Mouse (Mus musculus): Measurements from ENCODE around the gene Nyap2. TPM values are rescaled to one million over a fixed set of nuclear protein-coding genes. Genes with fewer than 3 reads are reported as not detected.
A peak's percentile ranks its signal among the peaks of the same experiment; 100 is the strongest.

Nyap2 gene
- polyA plus RNA-seq (2016; fragmentation: Nextera tagmentation; extraction: Ambion mirVana), result 11.2 and 13.4 TPM in 2 replicates

DNA sequence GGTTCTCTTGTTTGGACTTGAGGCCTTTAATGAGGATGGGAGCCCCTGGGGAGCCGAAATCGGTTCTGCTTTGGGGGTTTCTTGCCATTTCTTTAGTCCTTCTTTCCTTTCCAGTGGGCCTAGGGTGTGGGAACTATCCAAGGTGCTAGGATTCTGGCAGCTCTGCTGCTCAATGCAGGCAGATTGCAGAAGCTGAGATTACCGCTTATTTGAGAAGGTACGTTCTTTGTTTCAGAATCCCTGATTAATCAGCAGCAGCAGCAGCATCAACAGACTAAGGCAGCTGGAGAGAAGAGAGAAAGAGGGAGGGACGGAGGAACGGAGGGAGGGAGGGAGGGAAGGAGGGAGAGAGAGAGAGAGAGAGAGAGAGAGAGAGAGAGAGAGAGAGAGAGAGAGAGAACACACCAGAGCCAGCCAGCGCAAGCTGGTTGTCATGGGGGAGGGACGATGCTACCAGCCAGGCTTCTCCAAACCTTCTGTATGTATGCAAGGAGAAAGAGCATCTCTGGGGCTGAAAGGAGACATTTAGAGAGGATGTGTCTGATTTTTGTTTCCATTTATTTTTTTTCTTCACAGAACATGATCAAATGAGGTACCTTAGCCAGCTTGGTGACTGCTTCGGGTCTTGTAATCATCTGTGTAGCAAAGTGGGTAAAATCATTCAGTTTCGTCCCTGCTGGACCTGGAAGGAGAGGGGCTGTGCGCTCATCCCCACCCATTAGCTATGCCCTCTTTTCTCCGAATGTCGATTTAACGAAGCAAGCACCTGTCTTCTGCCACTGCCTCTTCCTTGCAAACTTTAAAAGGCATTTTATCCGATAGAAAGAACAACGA is at the start of gene Nyap2:
Nyap2 (plus strand) TSS at position 120 of the 834 bp plus-strand sequence.
- Histone ChIP-seq H3K27ac (peak within 1 kb of the TSS; percentile 75; the same call in 1 of the 2 replicates), H3K4me2 (replicated peaks) (peak within 1 kb of the TSS; percentile 52), H3K4me1 (peaks cover 2% of the 10 kb centered on the region; the same call in 1 of the 2 replicates), H3K36me3 (no peaks in the 10 kb centered on the region), H3K9me3 (no peaks in the 10 kb centered on the region), H3K27me3 (replicated peaks) (no peaks in the 10 kb centered on the region), H3K4me3 (peak within 1 kb of the TSS; percentile 18), H3K9ac (peak within 1 kb of the TSS; percentile 48; the same call in 1 of the 2 replicates)
- peak; percentile 80 for ATAC-seq (ENCODE audit: low FRiP score, low read depth)
- WGBS, result 30% methylated on average over 16 of the region's 16 CpGs

DNA sequence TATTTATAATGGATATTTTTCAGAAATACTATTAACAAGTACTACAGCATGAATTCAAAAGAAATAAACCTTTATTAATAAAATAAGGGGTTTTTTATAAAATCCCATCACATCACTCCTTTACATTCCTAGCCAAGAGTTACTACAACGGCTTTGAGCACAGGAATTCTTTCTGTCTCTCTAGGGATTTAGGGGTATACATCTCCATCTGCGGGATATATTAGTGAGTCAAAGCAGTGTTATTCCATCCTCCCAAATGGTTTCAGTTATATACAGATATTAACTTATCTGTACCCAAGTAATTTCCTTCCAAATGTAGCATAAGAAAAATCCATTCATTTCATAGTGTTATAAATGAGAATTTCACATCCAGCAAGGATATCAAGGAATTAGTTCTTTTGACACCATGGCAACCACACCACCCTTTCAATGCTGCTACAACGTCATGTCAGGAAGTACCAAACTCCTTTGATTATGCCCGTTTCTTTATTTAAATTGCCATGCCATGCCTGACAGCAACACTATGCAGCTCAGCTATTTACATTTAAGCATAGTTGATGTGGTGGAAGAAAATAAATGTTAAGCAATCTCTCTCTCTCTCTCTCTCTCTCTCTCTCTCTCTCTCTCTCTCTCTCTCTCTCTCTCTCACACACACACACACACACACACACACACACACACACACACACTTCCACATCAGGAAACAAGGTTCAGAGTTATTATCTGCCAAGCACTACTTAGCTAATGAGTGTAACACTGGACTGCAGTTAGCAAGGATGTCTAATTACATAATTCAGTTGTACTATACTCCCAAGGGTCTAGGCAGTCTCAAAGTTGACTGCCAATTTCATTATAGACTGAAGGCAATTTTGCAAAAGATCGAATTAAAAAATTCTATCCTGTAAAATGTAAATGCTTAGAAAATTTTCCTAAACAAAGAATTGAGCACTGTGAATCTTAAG is 33.6 kb upstream of the Nyap2 start:
- H3K9me3 ChIP-seq, result no peaks in the 10 kb centered on the region
- no peaks in the 10 kb centered on the region for H3K4me1 ChIP-seq
- no peaks in the 10 kb centered on the region for H3K27me3 ChIP-seq (replicated peaks)
- 53% methylated on average over 5 of the region's 5 CpGs for WGBS
- H3K27ac ChIP-seq, result no peak overlapping the region
- no peak overlapping the region for H3K9ac ChIP-seq
- no peak overlapping the region for H3K4me3 ChIP-seq
- ATAC-seq (ENCODE audit: low FRiP score, low read depth), result no peak
- H3K36me3 ChIP-seq, result no peaks in the 10 kb centered on the region
- H3K4me2 ChIP-seq (replicated peaks), result no peak overlapping the region

DNA sequence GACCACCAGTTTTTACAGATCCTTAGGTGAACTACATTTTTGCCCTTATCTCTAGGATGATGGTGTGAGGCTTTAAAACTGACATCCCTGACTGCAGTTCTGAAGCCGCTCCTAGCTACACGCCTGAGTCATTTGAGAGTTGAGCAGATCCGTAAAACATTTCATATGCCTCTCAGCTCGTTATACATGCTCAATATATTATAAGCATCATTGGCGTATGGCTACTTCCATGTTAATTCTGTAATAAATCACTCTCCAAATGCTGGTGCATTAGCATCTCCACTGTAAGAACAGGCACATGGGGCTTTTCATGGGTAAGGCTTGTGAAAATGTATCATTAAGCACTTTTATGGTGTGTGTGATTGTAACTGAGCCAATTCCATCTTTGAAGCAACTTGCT is 18.4 kb upstream of the Nyap2 start:
- H3K36me3 ChIP-seq, result no peaks in the 10 kb centered on the region
- no peak overlapping the region for H3K4me3 ChIP-seq
- H3K27me3 ChIP-seq (replicated peaks), result no peaks in the 10 kb centered on the region
- no peak overlapping the region for H3K9ac ChIP-seq
- WGBS, result 62% methylated on average over 5 of the region's 5 CpGs
- H3K4me1 ChIP-seq, result no peaks in the 10 kb centered on the region
- no peak overlapping the region for H3K27ac ChIP-seq
- H3K9me3 ChIP-seq, result no peaks in the 10 kb centered on the region
- H3K4me2 ChIP-seq (replicated peaks), result no peak overlapping the region
- ATAC-seq (ENCODE audit: low FRiP score, low read depth), result 0 out of 2 replicates have a peak, but pooled peaks have one; percentile 21

DNA sequence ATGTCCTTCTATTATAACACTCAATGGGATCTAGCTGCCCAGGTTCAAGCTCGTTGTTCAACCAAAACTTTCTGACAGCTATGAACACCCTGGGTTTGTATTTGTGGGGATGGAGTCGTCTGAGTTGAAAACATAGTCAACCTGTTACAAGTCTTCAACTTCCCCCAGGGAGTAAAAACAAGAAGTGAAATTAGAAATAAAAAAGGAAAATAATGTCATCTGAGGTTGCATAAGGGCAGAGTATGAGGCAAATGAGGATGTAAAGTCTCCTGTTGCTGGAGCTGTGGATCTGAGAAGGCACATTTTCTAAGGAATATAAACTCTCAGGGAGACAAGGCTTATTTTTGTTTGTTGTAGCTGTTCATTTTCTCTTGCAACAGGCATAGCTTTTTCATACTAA is 17.9 kb upstream of the Nyap2 start:
- Histone ChIP-seq H3K36me3 (no peaks in the 10 kb centered on the region), H3K27me3 (replicated peaks) (no peaks in the 10 kb centered on the region), H3K4me2 (replicated peaks) (no peak overlapping the region), H3K27ac (no peak overlapping the region), H3K9me3 (no peaks in the 10 kb centered on the region), H3K4me3 (no peak overlapping the region), H3K4me1 (no peaks in the 10 kb centered on the region), H3K9ac (no peak overlapping the region)
- 80% methylated on average over 2 of the region's 2 CpGs for WGBS
- ATAC-seq (ENCODE audit: low FRiP score, low read depth), result no peak

DNA sequence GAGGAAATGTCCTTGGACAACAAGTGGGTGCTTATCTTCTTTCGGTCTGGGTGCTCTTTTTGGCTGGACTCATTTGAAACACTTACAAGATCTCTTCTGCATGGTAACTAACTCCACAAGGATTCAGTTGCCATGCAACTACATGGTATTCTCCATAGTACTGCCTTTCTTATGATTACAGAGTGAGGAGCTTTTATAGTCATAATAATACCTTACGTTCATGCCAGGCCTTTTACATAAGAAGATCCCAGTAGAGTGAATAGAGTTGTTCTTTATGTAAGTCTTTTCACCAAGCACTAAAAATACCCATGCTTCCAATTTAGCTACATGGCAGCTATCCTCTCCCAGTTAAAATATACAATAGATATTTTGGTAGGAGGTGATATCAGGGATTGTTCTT is 13.9 kb upstream of the Nyap2 start:
- Histone ChIP-seq H3K4me3 (no peak overlapping the region), H3K27me3 (replicated peaks) (no peaks in the 10 kb centered on the region), H3K4me1 (no peaks in the 10 kb centered on the region), H3K4me2 (replicated peaks) (no peak overlapping the region), H3K9me3 (no peaks in the 10 kb centered on the region), H3K27ac (no peak overlapping the region), H3K36me3 (no peaks in the 10 kb centered on the region), H3K9ac (no peak overlapping the region)
- 95% methylated on average over 2 of the region's 2 CpGs for WGBS
- no peak for ATAC-seq (ENCODE audit: low FRiP score, low read depth)

DNA sequence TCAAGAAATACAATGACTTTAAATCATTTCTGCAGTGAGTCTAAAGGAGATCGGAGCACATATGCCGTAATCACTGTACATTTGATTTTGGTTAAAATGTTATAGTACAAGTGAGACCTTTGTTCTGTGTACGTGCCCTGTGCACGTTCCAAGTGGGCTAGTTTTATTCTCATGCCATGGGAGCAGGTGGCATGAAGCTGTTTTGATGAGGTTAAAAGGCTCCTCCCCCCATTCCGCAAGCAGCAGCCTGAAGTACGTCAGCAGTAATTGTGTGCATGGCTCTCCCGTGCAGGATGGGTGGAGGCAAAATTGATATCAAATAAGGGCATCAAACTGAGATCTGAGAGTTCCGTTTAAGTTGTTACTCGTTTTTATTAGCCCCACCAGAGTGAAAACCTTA is 491 bp upstream of the Nyap2 start:
- H3K4me3 ChIP-seq, result no peak overlapping the region
- 44% methylated on average over 9 of the region's 9 CpGs for WGBS
- H3K4me1 ChIP-seq, result peaks cover 2% of the 10 kb centered on the region; the same call in 1 of the 2 replicates
- H3K27me3 ChIP-seq (replicated peaks), result no peaks in the 10 kb centered on the region
- H3K27ac ChIP-seq, result no peak overlapping the region
- ATAC-seq (ENCODE audit: low FRiP score, low read depth), result peak; percentile 92
- 0 out of 2 replicates have a peak overlapping the region, but pooled peaks have one; percentile 17 for H3K9ac ChIP-seq
- H3K36me3 ChIP-seq, result no peaks in the 10 kb centered on the region
- H3K9me3 ChIP-seq, result no peaks in the 10 kb centered on the region
- peak overlapping the region; percentile 52 for H3K4me2 ChIP-seq (replicated peaks)

DNA sequence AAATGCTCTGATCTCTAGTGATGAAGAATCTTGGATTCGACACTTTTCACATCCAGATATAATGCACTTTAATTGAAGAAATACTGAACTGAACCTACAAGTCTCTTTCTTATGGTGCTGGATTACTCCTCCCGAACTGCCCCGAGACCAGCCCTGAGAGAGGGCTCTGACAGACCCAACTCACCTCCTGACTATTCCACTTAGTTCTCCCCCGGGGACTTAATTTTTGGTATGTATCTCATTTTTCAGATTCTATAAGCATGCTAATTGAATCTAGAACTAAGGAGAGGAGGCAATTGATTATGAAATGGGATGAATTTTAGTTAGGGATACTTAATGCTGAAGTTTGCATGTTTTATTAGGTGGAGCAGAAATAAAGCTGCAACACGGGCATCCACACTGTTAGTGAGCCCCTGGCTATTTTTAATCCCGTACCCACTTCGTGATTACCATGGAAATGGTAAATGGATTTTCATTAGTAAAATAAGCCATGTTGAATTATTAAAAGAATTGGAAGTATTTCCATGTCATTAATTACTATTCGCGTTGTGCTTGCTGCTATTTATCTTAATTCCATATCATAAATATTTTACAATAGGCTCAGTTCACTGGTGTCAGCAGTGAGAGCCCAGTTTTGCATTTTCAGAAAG is 1.0 kb downstream of the Nyap2 start:
- Histone ChIP-seq H3K27me3 (replicated peaks) (no peaks in the 10 kb centered on the region), H3K36me3 (no peaks in the 10 kb centered on the region), H3K4me2 (replicated peaks) (peak overlapping the region; percentile 52), H3K4me1 (peaks cover 2% of the 10 kb centered on the region; the same call in 1 of the 2 replicates), H3K9ac (0 out of 2 replicates have a peak overlapping the region, but pooled peaks have one; percentile 48), H3K4me3 (peak overlapping the region; percentile 18), H3K9me3 (no peaks in the 10 kb centered on the region), H3K27ac (peak overlapping the region; percentile 75; the same call in 1 of the 2 replicates)
- ATAC-seq (ENCODE audit: low FRiP score, low read depth), result no peak
- WGBS, result 70% methylated on average over 9 of the region's 9 CpGs

DNA sequence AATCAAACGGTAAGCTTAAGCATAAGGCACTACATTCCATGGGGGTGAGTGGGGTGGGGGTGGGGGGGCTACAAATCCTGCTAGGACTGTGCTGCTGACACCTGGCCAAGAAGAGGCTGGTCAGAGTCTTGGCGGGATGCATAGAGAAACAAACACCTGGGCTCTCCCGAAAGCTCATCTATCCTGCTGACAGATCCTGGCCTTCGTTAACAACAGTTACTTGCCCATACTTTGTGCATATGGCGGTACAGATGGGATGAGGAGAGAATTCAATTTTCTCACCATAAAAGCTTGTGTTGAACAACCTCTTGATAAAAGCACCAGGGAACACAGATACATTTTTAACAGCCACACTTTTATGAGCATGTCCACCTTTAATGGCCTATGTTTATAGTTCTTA is 10.7 kb downstream of the Nyap2 start:
- Histone ChIP-seq H3K27ac (no peak overlapping the region), H3K4me1 (no peaks in the 10 kb centered on the region), H3K4me3 (no peak overlapping the region), H3K27me3 (replicated peaks) (no peaks in the 10 kb centered on the region), H3K36me3 (no peaks in the 10 kb centered on the region), H3K9ac (no peak overlapping the region), H3K4me2 (replicated peaks) (no peak overlapping the region), H3K9me3 (no peaks in the 10 kb centered on the region)
- 87% methylated on average over 5 of the region's 5 CpGs for WGBS
- no peak for ATAC-seq (ENCODE audit: low FRiP score, low read depth)

DNA sequence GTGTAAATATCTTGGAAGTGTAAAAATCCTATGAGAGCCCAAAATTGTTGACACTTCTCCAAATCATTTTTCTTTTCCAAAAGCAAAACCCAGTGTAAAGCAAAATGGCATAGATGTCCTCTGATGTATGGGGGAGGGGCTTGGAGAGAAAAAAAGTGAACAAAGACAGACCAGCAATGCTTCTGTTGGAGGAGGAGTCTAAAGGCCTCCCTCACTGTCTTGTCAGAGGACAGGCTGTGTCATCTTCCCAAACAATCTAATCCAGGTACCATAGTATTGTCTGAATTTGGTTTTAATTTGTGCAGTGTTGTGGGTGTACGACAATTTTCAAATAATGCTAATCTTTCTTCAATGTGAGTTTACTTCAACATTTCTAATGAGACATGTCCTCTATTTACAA is 13.7 kb downstream of the Nyap2 start:
- Histone ChIP-seq H3K9me3 (no peaks in the 10 kb centered on the region), H3K4me3 (no peak overlapping the region), H3K27ac (no peak overlapping the region), H3K9ac (no peak overlapping the region), H3K36me3 (no peaks in the 10 kb centered on the region), H3K27me3 (replicated peaks) (no peaks in the 10 kb centered on the region), H3K4me1 (no peaks in the 10 kb centered on the region), H3K4me2 (replicated peaks) (no peak overlapping the region)
- no peak for ATAC-seq (ENCODE audit: low FRiP score, low read depth)
- whole genome bisulfite sequencing, result 89% methylated on average over 1 of the region's 1 CpGs

DNA sequence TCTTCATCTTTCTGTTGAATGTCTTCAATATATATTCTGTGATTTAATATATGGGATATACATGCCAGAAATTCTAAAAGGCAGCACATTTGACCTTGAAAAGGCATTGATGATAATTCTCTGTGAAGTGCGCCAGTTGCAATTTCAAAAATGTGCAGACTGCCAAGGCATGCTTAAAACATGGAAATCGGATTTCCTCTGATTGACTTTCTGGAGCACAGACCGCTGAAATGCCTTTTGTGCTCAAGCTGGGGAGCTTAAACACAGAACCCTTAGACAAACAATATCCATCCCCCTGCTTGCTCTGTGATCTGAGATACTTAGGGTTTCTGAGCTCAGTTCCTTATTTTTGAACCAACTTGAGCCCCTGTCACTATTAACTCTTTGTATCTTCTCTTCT is 14.2 kb downstream of the Nyap2 start:
- H3K27me3 ChIP-seq (replicated peaks), result no peaks in the 10 kb centered on the region
- 78% methylated on average over 3 of the region's 3 CpGs for WGBS
- H3K4me2 ChIP-seq (replicated peaks), result no peak overlapping the region
- H3K9ac ChIP-seq, result no peak overlapping the region
- no peak overlapping the region for H3K4me3 ChIP-seq
- no peak overlapping the region for H3K27ac ChIP-seq
- ATAC-seq (ENCODE audit: low FRiP score, low read depth), result no peak
- H3K4me1 ChIP-seq, result no peaks in the 10 kb centered on the region
- H3K36me3 ChIP-seq, result no peaks in the 10 kb centered on the region
- no peaks in the 10 kb centered on the region for H3K9me3 ChIP-seq

DNA sequence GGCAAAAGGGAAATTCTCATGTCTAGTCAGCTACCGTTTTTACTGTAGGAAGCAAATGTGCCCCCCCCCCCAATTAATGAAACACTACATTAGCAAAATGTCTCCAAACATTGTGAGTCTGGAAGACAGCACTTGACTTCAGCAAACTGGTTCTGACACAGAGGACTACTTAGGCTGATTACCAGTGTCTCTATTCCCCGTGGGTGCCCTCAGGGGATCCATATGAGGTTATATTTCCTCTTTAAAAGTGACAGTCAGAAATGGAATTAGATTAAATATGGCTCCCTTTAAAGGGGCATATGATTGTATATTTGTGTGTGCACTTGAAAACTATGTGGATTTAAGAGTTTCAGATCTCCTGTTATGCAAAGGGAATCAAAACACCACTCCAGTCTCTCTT is 15.3 kb downstream of the Nyap2 start:
- H3K9me3 ChIP-seq, result no peaks in the 10 kb centered on the region
- no peaks in the 10 kb centered on the region for H3K36me3 ChIP-seq
- no peak overlapping the region for H3K4me2 ChIP-seq (replicated peaks)
- 71% methylated on average over 2 of the region's 2 CpGs for WGBS
- no peak overlapping the region for H3K4me3 ChIP-seq
- H3K27me3 ChIP-seq (replicated peaks), result no peaks in the 10 kb centered on the region
- no peaks in the 10 kb centered on the region for H3K4me1 ChIP-seq
- no peak for ATAC-seq (ENCODE audit: low FRiP score, low read depth)
- H3K27ac ChIP-seq, result no peak overlapping the region
- no peak overlapping the region for H3K9ac ChIP-seq

DNA sequence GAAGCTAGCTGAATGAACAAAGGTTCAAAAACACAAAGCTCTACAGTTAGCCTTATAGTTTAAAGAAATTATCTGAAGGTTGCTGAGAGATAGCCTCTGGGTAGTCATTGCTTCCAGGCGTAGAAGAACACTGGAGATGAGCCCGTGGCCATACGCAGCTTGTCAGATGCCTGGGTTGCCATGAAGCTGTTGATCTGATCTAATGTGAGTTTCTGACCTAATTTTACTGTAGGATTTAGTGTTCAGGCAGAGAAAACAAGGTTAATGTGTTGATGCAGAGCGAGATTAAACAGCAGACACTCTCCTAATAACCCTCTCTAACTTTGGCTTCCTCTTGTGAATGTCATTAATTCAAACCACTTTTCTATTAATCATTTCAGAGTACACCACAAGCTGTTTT is 16.1 kb downstream of the Nyap2 start:
- H3K27ac ChIP-seq, result no peak overlapping the region
- H3K4me3 ChIP-seq, result no peak overlapping the region
- no peak overlapping the region for H3K9ac ChIP-seq
- H3K27me3 ChIP-seq (replicated peaks), result no peaks in the 10 kb centered on the region
- H3K9me3 ChIP-seq, result no peaks in the 10 kb centered on the region
- no peaks in the 10 kb centered on the region for H3K36me3 ChIP-seq
- no peak for ATAC-seq (ENCODE audit: low FRiP score, low read depth)
- H3K4me2 ChIP-seq (replicated peaks), result no peak overlapping the region
- 89% methylated on average over 4 of the region's 4 CpGs for WGBS
- no peaks in the 10 kb centered on the region for H3K4me1 ChIP-seq

All from neural tube, embryonic 12.5 days (tissue).